Mouse (Mus musculus) forebrain, embryonic 13.5 days (tissue): ENCODE results near the gene Plcl2. TPM values are rescaled to one million over a fixed set of nuclear protein-coding genes. Genes with fewer than 3 reads are reported as not detected.
"Not testable (repeated sequence)": the region's sequence is repeated elsewhere in the genome, so short reads cannot be mapped to it uniquely, and the experiment has no call there.

Experiments used
- ATAC-seq: fragments of 200-750 bp; cut with Nextera tagmentation; 2 replicates; pipeline ENCODE4 v1.8.0; 2017
- H3K27ac ChIP-seq: fragments of 300-500 bp; sonication (generic); 2 replicates; pipeline ENCODE4 v1.5.1; 2015; ENCODE audit warnings: inconsistent platforms, mild to moderate bottlenecking, moderate library complexity
- H3K27me3 ChIP-seq: fragments of 300-500 bp; sonication (generic); 2 replicates; pipeline ENCODE4 v1.6.1; 2015; ENCODE audit warnings: mild to moderate bottlenecking, inconsistent platforms
- H3K36me3 ChIP-seq: fragments of 300-500 bp; sonication (generic); 2 replicates; pipeline ENCODE4 v1.6.1; 2015; ENCODE audit warnings: mild to moderate bottlenecking, inconsistent platforms; ENCODE audit not compliant: poor library complexity, severe bottlenecking
- H3K4me1 ChIP-seq: fragments of 300-500 bp; sonication (generic); 2 replicates; pipeline ENCODE4 v1.6.1; 2015; ENCODE audit warnings: inconsistent platforms
- H3K4me2 ChIP-seq: fragments of 300-500 bp; sonication (generic); 2 replicates; pipeline ENCODE4 v1.6.1; 2015; ENCODE audit warnings: inconsistent platforms, mild to moderate bottlenecking, moderate library complexity
- H3K4me3 ChIP-seq: fragments of 300-500 bp; sonication (generic); 2 replicates; pipeline ENCODE4 v1.5.1; 2015; ENCODE audit warnings: mild to moderate bottlenecking, inconsistent platforms
- H3K9ac ChIP-seq: fragments of 300-500 bp; sonication (generic); 2 replicates; pipeline ENCODE4 v1.6.1; 2015; ENCODE audit warnings: mild to moderate bottlenecking, inconsistent platforms
- H3K9me3 ChIP-seq: fragments of 300-500 bp; sonication (generic); replicated peaks from 2 replicates; pipeline ENCODE4 v1.6.1; 2016; ENCODE audit warnings: inconsistent platforms
- WGBS: fragments of 180-500 bp; shearing (Covaris S2); methylation state at CpG from one replicate; pipeline ENCODE4 v1.1.7; 2015; 5-methylcytosine and 5-hydroxymethylcytosine counted together
- polyA plus RNA-seq: library from polyadenylated mRNA; unstranded; fragments of >200 nt; fragmentation: Nextera tagmentation; extraction: Ambion mirVana; gene quantifications from 2 replicates; pipeline ENCODE4 v1.2.1, GENCODE M21; 2015

The Plcl2 gene
- polyA plus RNA-seq, 1 experiment from 2014 or later: 5.7 TPM

DNA sequence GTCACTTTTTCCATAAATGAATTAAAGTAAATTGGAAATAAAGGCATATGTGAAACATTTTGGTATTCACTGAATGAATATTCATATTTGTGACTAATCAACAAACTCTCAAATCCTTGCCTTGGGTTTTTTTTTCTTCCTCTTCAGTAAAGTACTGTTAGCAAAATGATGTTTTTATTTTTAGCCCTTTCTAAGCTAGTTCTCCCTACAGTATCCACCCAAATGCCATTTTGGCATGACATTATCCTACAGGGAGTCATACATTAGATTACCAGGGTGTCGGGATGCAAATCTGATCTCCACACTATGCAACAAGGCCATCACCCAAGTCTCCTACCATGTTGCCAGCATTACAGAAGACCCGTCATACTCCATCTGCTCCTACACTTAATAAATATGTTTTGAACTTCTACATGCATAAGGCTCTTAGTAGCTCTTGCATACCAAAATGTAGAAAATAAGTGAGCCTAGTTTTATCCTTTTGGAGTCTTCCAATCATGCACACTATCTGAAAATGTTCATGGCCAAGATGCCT, 131.9 kb downstream of the Plcl2 start:
- Histone ChIP-seq H3K4me3 (no peak overlapping the region), H3K4me2 (no peak overlapping the region), H3K27ac (no peak overlapping the region), H3K9me3 (no peaks in the 10 kb centered on the region), H3K9ac (no peak overlapping the region), H3K36me3 (no peaks in the 10 kb centered on the region), H3K27me3 (no peaks in the 10 kb centered on the region), H3K4me1 (peaks cover 12% of the 10 kb centered on the region)
- peak; percentile 68; the same call in 1 of the 2 replicates for ATAC-seq
- WGBS: 92% methylated on average over 2 of the region's 2 CpGs

DNA sequence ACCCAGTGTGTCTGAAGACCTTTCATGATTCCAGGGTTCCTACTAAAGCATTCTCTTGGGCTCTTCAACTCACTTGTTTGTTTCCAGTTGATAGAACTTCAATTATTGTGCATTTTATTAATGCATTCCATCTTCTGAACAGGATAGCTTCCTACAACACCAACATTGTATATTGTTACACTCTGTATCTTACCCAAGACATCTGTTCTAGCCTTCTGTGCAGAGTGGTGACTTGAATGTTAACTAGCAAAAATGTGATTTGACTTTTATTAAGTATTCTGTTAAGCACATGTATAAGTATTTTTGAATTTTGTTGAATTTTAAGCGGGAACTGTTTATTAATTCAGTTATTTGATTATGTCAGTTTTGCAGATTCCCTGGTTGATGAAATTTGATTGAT, 132.7 kb downstream of the Plcl2 start:
- no peak overlapping the region for H3K4me2 ChIP-seq
- peaks cover 12% of the 10 kb centered on the region for H3K4me1 ChIP-seq
- WGBS: 93% methylated on average over 1 of the region's 1 CpGs
- H3K9ac ChIP-seq: no peak overlapping the region
- no peak; the same call in 1 of the 2 replicates for ATAC-seq
- no peak overlapping the region for H3K4me3 ChIP-seq
- no peaks in the 10 kb centered on the region for H3K27me3 ChIP-seq
- no peaks in the 10 kb centered on the region for H3K9me3 ChIP-seq
- no peaks in the 10 kb centered on the region for H3K36me3 ChIP-seq
- H3K27ac ChIP-seq: no peak overlapping the region

- Histone ChIP-seq H3K36me3 (peaks cover 8% of the 10 kb centered on the region; the same call in 1 of the 2 replicates), H3K27ac (no peak overlapping the region), H3K27me3 (no peaks in the 10 kb centered on the region), H3K4me1 (peaks cover 12% of the 10 kb centered on the region), H3K9ac (no peak overlapping the region; the same call in 1 of the 2 replicates), H3K4me2 (no peak overlapping the region), H3K9me3 (peaks cover 5% of the 10 kb centered on the region; the same call in 1 of the 2 replicates), H3K4me3 (no peak overlapping the region)
- WGBS: 61% methylated on average over 6 of the region's 6 CpGs
- no peak; the same call in 1 of the 2 replicates for ATAC-seq
These were observed 134.2 kb downstream of the Plcl2 start for GRCm38 (mm10) chr17:50643356-50643755.

DNA sequence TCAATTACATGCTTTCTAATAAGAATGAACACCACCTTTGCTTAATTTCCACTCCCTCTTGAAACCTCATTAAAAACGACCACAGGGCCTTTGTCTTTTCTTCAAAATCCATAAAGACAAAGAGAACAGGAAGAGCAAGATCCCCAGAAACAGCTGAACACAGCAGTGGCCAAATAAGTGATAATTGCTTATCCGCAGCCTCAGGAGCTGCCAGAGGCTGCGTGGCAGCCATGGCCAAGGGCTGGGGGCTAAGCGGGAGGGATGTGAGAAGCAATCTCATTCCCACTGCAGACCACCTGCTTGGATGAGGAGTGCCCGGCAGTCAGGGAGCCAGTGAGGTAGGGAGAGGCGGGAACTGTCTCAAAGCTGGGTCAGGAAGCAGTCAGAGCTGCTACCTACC, 134.8 kb downstream of the Plcl2 start:
- no peak overlapping the region for H3K9ac ChIP-seq
- H3K27ac ChIP-seq: no peak overlapping the region
- peak; percentile 64 for ATAC-seq
- H3K4me2 ChIP-seq: peak overlapping the region; percentile 10; the same call in 1 of the 2 replicates
- no peak overlapping the region for H3K4me3 ChIP-seq
- H3K27me3 ChIP-seq: no peaks in the 10 kb centered on the region
- peaks cover 8% of the 10 kb centered on the region; the same call in 1 of the 2 replicates for H3K36me3 ChIP-seq
- 11% methylated on average over 6 of the region's 6 CpGs for WGBS
- peaks cover 5% of the 10 kb centered on the region; the same call in 1 of the 2 replicates for H3K9me3 ChIP-seq
- peaks cover 12% of the 10 kb centered on the region for H3K4me1 ChIP-seq

DNA sequence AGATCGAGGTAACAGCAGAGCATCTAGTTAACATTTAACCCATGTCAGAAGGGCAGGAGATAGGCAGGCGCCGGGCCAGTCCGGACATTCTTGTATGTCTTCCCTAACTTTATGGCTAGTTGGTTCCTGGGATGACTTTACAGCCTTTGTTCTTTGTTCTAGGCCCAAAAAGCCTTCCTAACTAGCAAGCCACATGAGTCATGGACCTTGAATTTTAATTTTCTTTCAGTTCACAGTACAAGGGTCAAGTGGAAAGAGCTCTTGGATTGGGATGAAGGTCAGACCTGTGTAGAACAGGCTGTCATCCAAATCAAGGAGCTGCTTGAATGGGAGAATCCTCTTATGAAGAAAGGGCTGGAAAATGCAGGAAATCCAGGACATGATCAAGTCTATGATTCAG, 138.9 kb downstream of the Plcl2 start:
- not testable (repeated sequence) for H3K36me3 ChIP-seq, H3K27me3 ChIP-seq, H3K27ac ChIP-seq, H3K4me3 ChIP-seq, ATAC-seq, H3K9ac ChIP-seq, H3K9me3 ChIP-seq, H3K4me2 ChIP-seq
- 93% methylated on average over 4 of the region's 4 CpGs for WGBS
- peaks cover 11% of the 10 kb centered on the region for H3K4me1 ChIP-seq

GRCm38 (mm10) chr17:50648757-50649419, 139.7 kb downstream of the Plcl2 start:
- H3K9ac ChIP-seq: no peak overlapping the region
- no peak overlapping the region for H3K4me2 ChIP-seq
- WGBS: 93% methylated on average over 6 of the region's 6 CpGs
- H3K9me3 ChIP-seq: peaks cover 5% of the 10 kb centered on the region; the same call in 1 of the 2 replicates
- peaks cover 4% of the 10 kb centered on the region for H3K4me1 ChIP-seq
- no peak overlapping the region for H3K27ac ChIP-seq
- H3K27me3 ChIP-seq: no peaks in the 10 kb centered on the region
- ATAC-seq: no peak
- H3K4me3 ChIP-seq: no peak overlapping the region
- H3K36me3 ChIP-seq: peaks cover 8% of the 10 kb centered on the region; the same call in 1 of the 2 replicates

GRCm38 (mm10) chr17:50650535-50651223, 141.5 kb downstream of the Plcl2 start:
- peaks cover 8% of the 10 kb centered on the region; the same call in 1 of the 2 replicates for H3K36me3 ChIP-seq
- peak; percentile 76; the same call in 1 of the 2 replicates for ATAC-seq
- H3K9me3 ChIP-seq: peaks cover 5% of the 10 kb centered on the region; the same call in 1 of the 2 replicates
- no peak overlapping the region; the same call in 1 of the 2 replicates for H3K27ac ChIP-seq
- H3K27me3 ChIP-seq: no peaks in the 10 kb centered on the region
- no peaks in the 10 kb centered on the region for H3K4me1 ChIP-seq
- no peak overlapping the region for H3K4me2 ChIP-seq
- no peak overlapping the region for H3K4me3 ChIP-seq
- H3K9ac ChIP-seq: no peak overlapping the region
- WGBS: 92% methylated on average over 14 of the region's 14 CpGs

GRCm38 (mm10) chr17:50654741-50655415, 145.7 kb downstream of the Plcl2 start:
- Histone ChIP-seq H3K27me3 (no peaks in the 10 kb centered on the region), H3K4me3 (no peak overlapping the region), H3K9me3 (no peaks in the 10 kb centered on the region), H3K27ac (no peak overlapping the region), H3K4me2 (no peak overlapping the region), H3K4me1 (0 out of 2 replicates have a peak, but pooled peaks cover 3% of the 10 kb centered on the region), H3K36me3 (no peaks in the 10 kb centered on the region), H3K9ac (no peak overlapping the region)
- ATAC-seq: no peak
- WGBS: 62% methylated on average over 5 of the region's 5 CpGs

- Histone ChIP-seq H3K9ac (no peak overlapping the region), H3K4me3 (no peak overlapping the region), H3K9me3 (no peaks in the 10 kb centered on the region), H3K27me3 (no peaks in the 10 kb centered on the region), H3K4me1 (0 out of 2 replicates have a peak, but pooled peaks cover 3% of the 10 kb centered on the region), H3K36me3 (no peaks in the 10 kb centered on the region), H3K27ac (no peak overlapping the region), H3K4me2 (no peak overlapping the region)
- ATAC-seq: no peak
- 68% methylated on average over 4 of the region's 4 CpGs for WGBS
These were observed 146.2 kb downstream of the Plcl2 start for GRCm38 (mm10) chr17:50655416-50655776.

- Histone ChIP-seq H3K4me3 (no peak overlapping the region), H3K4me1 (0 out of 2 replicates have a peak, but pooled peaks cover 3% of the 10 kb centered on the region), H3K27ac (no peak overlapping the region), H3K36me3 (no peaks in the 10 kb centered on the region), H3K4me2 (no peak overlapping the region), H3K27me3 (no peaks in the 10 kb centered on the region), H3K9me3 (no peaks in the 10 kb centered on the region), H3K9ac (no peak overlapping the region)
- no peak for ATAC-seq
These were observed 148.1 kb downstream of the Plcl2 start for GRCm38 (mm10) chr17:50657321-50657720.

- Histone ChIP-seq H3K9me3 (no peaks in the 10 kb centered on the region), H3K4me1 (0 out of 2 replicates have a peak, but pooled peaks cover 3% of the 10 kb centered on the region), H3K36me3 (no peaks in the 10 kb centered on the region), H3K9ac (no peak overlapping the region), H3K27ac (no peak overlapping the region), H3K27me3 (no peaks in the 10 kb centered on the region), H3K4me2 (no peak overlapping the region), H3K4me3 (no peak overlapping the region)
- 97% methylated on average over 8 of the region's 8 CpGs for WGBS
- ATAC-seq: no peak
These were observed 149.7 kb downstream of the Plcl2 start for GRCm38 (mm10) chr17:50658901-50659300.

- H3K27me3 ChIP-seq: no peaks in the 10 kb centered on the region
- ATAC-seq: no peak
- H3K36me3 ChIP-seq: no peaks in the 10 kb centered on the region; the same call in 1 of the 2 replicates
- WGBS: 96% methylated on average over 9 of the region's 9 CpGs
- H3K4me3 ChIP-seq: no peak overlapping the region
- no peaks in the 10 kb centered on the region for H3K9me3 ChIP-seq
- no peak overlapping the region for H3K4me2 ChIP-seq
- H3K27ac ChIP-seq: no peak overlapping the region
- no peak overlapping the region for H3K9ac ChIP-seq
- H3K4me1 ChIP-seq: no peaks in the 10 kb centered on the region
These were observed 158.4 kb downstream of the Plcl2 start for GRCm38 (mm10) chr17:50667596-50667995.
